7 mouse cellular contexts compared by ENCODE assay signal in the genomic region with DNA sequence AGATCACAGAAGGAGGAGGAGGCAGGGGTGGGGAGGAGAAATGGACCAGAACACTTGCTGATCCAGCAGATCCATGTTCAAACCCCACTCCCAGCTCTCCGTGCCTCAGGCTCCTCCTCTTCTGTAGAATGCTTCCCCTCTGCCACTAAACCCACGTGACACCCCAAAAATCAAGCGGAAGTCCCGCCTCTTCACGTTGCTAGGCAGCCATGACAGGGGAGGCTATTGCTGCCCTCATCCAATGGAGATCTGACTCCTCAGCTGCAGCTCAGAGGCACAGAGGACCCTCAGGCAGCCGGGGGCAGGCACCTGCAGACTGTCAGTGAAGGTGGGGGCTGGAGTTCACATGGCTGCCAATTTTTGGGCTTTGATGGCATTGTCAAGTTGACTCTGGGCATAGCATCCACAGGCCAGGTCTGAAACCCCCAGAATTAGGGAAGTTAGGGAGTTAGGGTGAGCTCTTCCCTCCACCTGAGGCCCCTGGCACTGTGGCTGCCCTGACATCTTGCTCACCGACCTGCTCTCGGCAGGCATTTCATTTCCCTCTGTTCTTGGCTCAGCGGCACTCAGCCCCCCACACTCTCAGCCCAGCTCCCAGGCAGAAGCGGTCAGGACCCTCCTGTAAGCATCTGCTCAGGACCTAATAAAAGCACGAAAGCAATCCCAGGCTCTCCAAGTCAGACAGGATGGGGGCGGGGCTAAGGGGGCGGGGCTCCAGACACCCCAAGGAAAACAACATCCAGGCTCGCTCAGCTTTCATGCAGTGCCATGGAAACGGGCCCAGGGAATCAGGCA. TPM values are rescaled to one million over a fixed set of nuclear protein-coding genes. Genes with fewer than 3 reads are reported as not detected.
DNase-seq lines count a peak whose midpoint lies in the region; ATAC-seq and TF ChIP-seq lines count a peak whose summit lies in the region.

No protein-coding gene starts in this region.

- peak overlapping the region; percentile 47 for H3K9ac ChIP-seq in forebrain, postnatal 0 days

- 7% methylated on average over 15 of the region's 15 CpGs for WGBS in forebrain, postnatal 0 days
- WGBS in midbrain, embryonic 10.5 days: 10% methylated on average over 15 of the region's 15 CpGs
- WGBS in small intestine, adult 2 months: 29% methylated on average over 15 of the region's 15 CpGs

- H3K9me3 ChIP-seq in forebrain, postnatal 0 days (ENCODE audit: low read length): no peaks in the 10 kb centered on the region
- no peaks in the 10 kb centered on the region for H3K9me3 ChIP-seq in midbrain, embryonic 10.5 days (replicated peaks)

- DNase-seq in CD8-positive naive resting alpha-beta T cell, adult 2 months (ENCODE audit: low read depth in 2 of 2, low spot score in 2 of 2): peak; percentile 53 to 75
- peak; percentile 64 for DNase-seq in ZHBTc4 (ENCODE audit: low read depth, low spot score)
- peak; percentile 89 for DNase-seq in forebrain, postnatal 0 days
- peak; percentile 69 to 71 for DNase-seq in left cerebral cortex, postnatal 25 days (ENCODE audit: low spot score in 2 of 2)
- peak; percentile 76 for DNase-seq in midbrain, embryonic 10.5 days (ENCODE audit: low spot score)

- TF ChIP-seq CTCF in forebrain, postnatal 0 days (IDR thresholded peaks at IDR 0.05; ENCODE audit: low read depth): no peak
- no peak for TF ChIP-seq CTCF in small intestine, adult 2 months (IDR thresholded peaks at IDR 0.05; ENCODE audit: extremely low read depth, insufficient read length, insufficient replicate concordance, low read depth, low read length)

- H3K27me3 ChIP-seq in forebrain, postnatal 0 days (ENCODE audit: insufficient read depth, low read length): no peaks in the 10 kb centered on the region
- no peaks in the 10 kb centered on the region; the same call in 1 of the 2 replicates for H3K27me3 ChIP-seq in midbrain, embryonic 10.5 days (ENCODE audit: low read depth, poor library complexity, severe bottlenecking)
- no peaks in the 10 kb centered on the region for H3K27me3 ChIP-seq in small intestine, adult 2 months (ENCODE audit: control insufficient read depth, insufficient read depth, low read length)

- no peaks in the 10 kb centered on the region for H3K36me3 ChIP-seq in forebrain, postnatal 0 days (ENCODE audit: insufficient read depth)
- H3K36me3 ChIP-seq in midbrain, embryonic 10.5 days: no peaks in the 10 kb centered on the region
- H3K36me3 ChIP-seq in small intestine, adult 2 months (ENCODE audit: control insufficient read depth, insufficient read depth, low read length): no peaks in the 10 kb centered on the region

- peaks cover 17% of the 10 kb centered on the region for H3K4me1 ChIP-seq in forebrain, postnatal 0 days (ENCODE audit: insufficient read depth)
- H3K4me1 ChIP-seq in midbrain, embryonic 10.5 days: peaks cover 73% of the 10 kb centered on the region
- peaks cover 7% of the 10 kb centered on the region for H3K4me1 ChIP-seq in small intestine, adult 2 months (ENCODE audit: control insufficient read depth, insufficient read depth, insufficient read length, low read length)

- H3K4me2 ChIP-seq in forebrain, postnatal 0 days (ENCODE audit: low read depth): peak overlapping the region; percentile 38

- peak overlapping the region; percentile 88 for H3K27ac ChIP-seq in forebrain, postnatal 0 days (ENCODE audit: low read depth, low read length)
- H3K27ac ChIP-seq in midbrain, embryonic 10.5 days (replicated peaks): peak overlapping the region; percentile 86
- H3K27ac ChIP-seq in small intestine, adult 2 months (ENCODE audit: insufficient read depth, low read depth, low read length): no peak overlapping the region

- ATAC-seq in forebrain, postnatal 0 days: peak; percentile 90
- peak; percentile 81 for ATAC-seq in inflammation-experienced regulatory T-cells, adult 6 months

- H3K4me3 ChIP-seq in forebrain, postnatal 0 days (ENCODE audit: low read depth, low read length): no peak overlapping the region
- peak overlapping the region; percentile 20 for H3K4me3 ChIP-seq in midbrain, embryonic 10.5 days
- H3K4me3 ChIP-seq in small intestine, adult 2 months (ENCODE audit: low read depth, low read length): peak overlapping the region; percentile 27

- intact Hi-C loops in left cerebral cortex, postnatal 25 days (cut with DNase I): no loop called here

- no peak for TF ChIP-seq POLR2A in small intestine, adult 2 months (IDR thresholded peaks at IDR 0.05; ENCODE audit: low read depth, low read length)

RNA-seq across cellular contexts. Expression of gene Tldc1, which starts 20.2 kb away (rescaled TPM):
- 21.0 and 21.1 TPM in 2 replicates for total RNA-seq in forebrain, postnatal 0 days (2014; rRNA removed)
- polyA plus RNA-seq in forebrain, postnatal 0 days (2015; fragmentation: Nextera tagmentation; extraction: Ambion mirVana): 6.8 and 9.4 TPM in 2 replicates
- 1 to 10 TPM; 6.1 to 7.4 (median 7.0) TPM for polyA plus RNA-seq in inflammation-experienced regulatory T-cells, adult 6 months (2017; shearing (Covaris generic))
- 10 to 100 TPM; 17.0 to 17.4 TPM for total RNA-seq in left cerebral cortex, postnatal 25 days (2021)
- polyA plus RNA-seq in midbrain, embryonic 10.5 days (2016; fragmentation: Nextera tagmentation; extraction: Ambion mirVana): 15.4 and 16.4 TPM in 2 replicates
- polyA plus RNA-seq in small intestine, adult 2 months (2012; rRNA removed): 4.6 and 7.4 TPM in 2 replicates

RNA-seq across cellular contexts. Expression of gene Cotl1, which starts 42.0 kb away (rescaled TPM):
- 177 and 224 TPM in 2 replicates for total RNA-seq in forebrain, postnatal 0 days (2014; rRNA removed)
- polyA plus RNA-seq in forebrain, postnatal 0 days (2015; fragmentation: Nextera tagmentation; extraction: Ambion mirVana): 134 and 156 TPM in 2 replicates
- polyA plus RNA-seq in inflammation-experienced regulatory T-cells, adult 6 months (2017; shearing (Covaris generic)): 100 to 1,000 TPM; 181 to 242 (median 218) TPM
- 10 to 100 TPM; 57.2 to 62.6 TPM for total RNA-seq in left cerebral cortex, postnatal 25 days (2021)
- polyA plus RNA-seq in midbrain, embryonic 10.5 days (2016; fragmentation: Nextera tagmentation; extraction: Ambion mirVana): 150 and 197 TPM in 2 replicates
- polyA plus RNA-seq in small intestine, adult 2 months (2012; rRNA removed): 206 and 264 TPM in 2 replicates
